Mouse (Mus musculus): ENCODE measurements around the gene Pom121l2. TPM values are rescaled to one million over a fixed set of nuclear protein-coding genes. Genes with fewer than 3 reads are reported as not detected.

Gene Pom121l2
- total RNA-seq, 1 experiment from 2014 or later, result not detected

DNA sequence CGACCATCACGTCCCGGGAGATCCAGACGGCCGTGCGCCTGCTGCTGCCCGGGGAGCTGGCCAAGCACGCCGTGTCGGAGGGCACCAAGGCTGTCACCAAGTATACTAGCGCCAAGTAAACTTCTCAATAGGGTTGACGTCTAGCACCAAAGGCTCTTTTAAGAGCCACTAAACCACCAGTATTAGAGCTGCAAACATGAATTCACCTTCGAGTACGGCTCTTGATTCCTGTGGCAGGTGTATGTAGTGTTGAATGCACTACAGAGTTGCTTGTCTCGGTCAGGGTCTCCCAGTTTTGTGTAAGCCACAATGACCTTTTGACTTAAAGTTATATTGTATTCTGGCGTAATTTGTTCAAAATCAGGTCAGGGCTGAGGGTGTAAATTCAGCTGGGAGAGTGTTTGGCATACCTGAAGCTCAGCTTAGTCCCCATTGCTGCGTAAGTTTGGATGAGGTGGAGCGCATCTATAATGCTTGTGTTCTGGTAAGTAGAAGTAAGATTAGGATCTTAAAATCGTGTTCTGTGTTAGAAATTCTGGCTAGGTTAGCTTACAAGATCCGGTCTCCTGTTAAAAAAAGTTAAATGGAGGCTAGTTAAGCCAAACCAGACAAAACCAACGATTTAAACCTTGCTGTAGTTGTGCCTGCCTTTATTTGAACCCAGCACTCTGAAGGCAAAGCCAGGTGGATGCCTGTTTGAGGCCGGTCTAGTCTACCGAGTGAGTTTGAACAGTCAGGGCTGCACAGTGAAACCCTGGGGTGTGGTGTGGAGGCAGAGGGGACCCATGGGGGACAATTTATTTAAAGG, 55.4 kb downstream of the Pom121l2 start:
- ATAC-seq (ENCODE audit: extremely low read depth, insufficient number of reproducible peaks, low FRiP score, poor library complexity, severe bottlenecking), result no peak

GRCm38 (mm10) chr13:22036986-22037385, 56.0 kb downstream of the Pom121l2 start:
- no peak for ATAC-seq (ENCODE audit: extremely low read depth, insufficient number of reproducible peaks, low FRiP score, poor library complexity, severe bottlenecking)

- ATAC-seq (ENCODE audit: extremely low read depth, insufficient number of reproducible peaks, low FRiP score, poor library complexity, severe bottlenecking), result no peak
Observed at GRCm38 (mm10) chr13:22037415-22037814, 56.4 kb downstream of the Pom121l2 start.

Other genes starting within 250 kb of the Pom121l2 start
- 12.6 and 17.7 TPM in 2 replicates for gene Hist1h4j, start 246.1 kb upstream of the Pom121l2 start, total RNA-seq (2017)
- 63.4 and 72.4 TPM in 2 replicates for gene Hist1h4k, start 230.7 kb upstream of the Pom121l2 start, total RNA-seq (2017)
- gene Hist1h2ak, start 227.4 kb upstream of the Pom121l2 start, total RNA-seq (2017), result 70.6 and 79.9 TPM in 2 replicates
- gene Hist1h2bn, start 227.1 kb upstream of the Pom121l2 start, total RNA-seq (2017), result 99.6 and 105 TPM in 2 replicates
- gene Hist1h1b, start 200.6 kb upstream of the Pom121l2 start, total RNA-seq (2017), result 73.0 and 92.6 TPM in 2 replicates
- gene Hist1h3i, start 197.8 kb upstream of the Pom121l2 start, total RNA-seq (2017), result 3.8 and 32.2 TPM in 2 replicates
- gene Hist1h2an, start 194.0 kb upstream of the Pom121l2 start, total RNA-seq (2017), result 46.4 and 80.8 TPM in 2 replicates
- gene Hist1h2bp, start 193.7 kb upstream of the Pom121l2 start, total RNA-seq (2017), result 4.8 and 6.8 TPM in 2 replicates
- 71.6 and 96.6 TPM in 2 replicates for gene Hist1h2bq, start 171.0 kb upstream of the Pom121l2 start, total RNA-seq (2017)
- 88.7 TPM in 1 of 2 replicates, not detected in the other for gene Hist1h2ao, start 170.7 kb upstream of the Pom121l2 start, total RNA-seq (2017)
- gene Hist1h4m, start 169.4 kb upstream of the Pom121l2 start, total RNA-seq (2017), result 341 and 383 TPM in 2 replicates
- gene Hist1h4n, start 149.0 kb upstream of the Pom121l2 start, total RNA-seq (2017), result 171 and 217 TPM in 2 replicates
- gene Hist1h2ap, start 147.7 kb upstream of the Pom121l2 start, total RNA-seq (2017), result 129 and 254 TPM in 2 replicates
- 63.3 and 83.2 TPM in 2 replicates for gene Hist1h2br, start 147.5 kb upstream of the Pom121l2 start, total RNA-seq (2017)
- 0.49 and 2.6 TPM in 2 replicates for gene Zfp184, start 36.1 kb upstream of the Pom121l2 start, total RNA-seq (2017)
- 0.61 and 2.9 TPM in 2 replicates for gene Prss16, start 28.5 kb downstream of the Pom121l2 start, total RNA-seq (2017)
- gene Hist1h2ah, start 54.4 kb downstream of the Pom121l2 start, total RNA-seq (2017), result 15.1 and 66.2 TPM in 2 replicates
- gene Hist1h2bk, start 54.7 kb downstream of the Pom121l2 start, total RNA-seq (2017), result 11.9 and 12.2 TPM in 2 replicates
- gene Hist1h4i, start 60.2 kb downstream of the Pom121l2 start, total RNA-seq (2017), result 59.4 and 71.0 TPM in 2 replicates
- 24.6 and 26.2 TPM in 2 replicates for gene Hist1h2ag, start 61.8 kb downstream of the Pom121l2 start, total RNA-seq (2017)
- gene Hist1h2bj, start 62.0 kb downstream of the Pom121l2 start, total RNA-seq (2017), result 25.8 and 31.3 TPM in 2 replicates
- gene Vmn1r188, start 103.2 kb downstream of the Pom121l2 start, total RNA-seq (2017), result not detected in 2 replicates
- gene Vmn1r189, start 124.6 kb downstream of the Pom121l2 start, total RNA-seq (2017), result 0.25 TPM in 1 of 2 replicates, not detected in the other
- not detected in 2 replicates for gene Vmn1r191, start 202.8 kb downstream of the Pom121l2 start, total RNA-seq (2017)
- gene Vmn1r192, start 209.9 kb downstream of the Pom121l2 start, total RNA-seq (2017), result 0.12 TPM in 1 of 2 replicates, not detected in the other
- 0.12 TPM in 1 of 2 replicates, not detected in the other for gene Vmn1r193, start 242.0 kb downstream of the Pom121l2 start, total RNA-seq (2017)